Mouse (Mus musculus) left cerebral cortex, postnatal 10 days (tissue): ENCODE results near the gene Spaca6. TPM values are rescaled to one million over a fixed set of nuclear protein-coding genes. Genes with fewer than 3 reads are reported as not detected.
"Not testable (repeated sequence)": the region's sequence is repeated elsewhere in the genome, so short reads cannot be mapped to it uniquely, and the experiment has no call there.

Source experiments
- DNase-seq, 2 experiments: peaks; one replicate each; pipeline ENCODE4 v3.0.0; 2021 to 2022; ENCODE audit warnings: low spot score in 2 of 2, mixed read lengths in 1 of 2; ENCODE audit errors: extremely low spot score in 1 of 2
- intact Hi-C: fragments of 180-260 bp; cut with DNase I; formaldehyde crosslinking; loops from one replicate; pipeline ENCODE4 v1.15.1; 2025
- total RNA-seq, 2 experiments: library from RNA; stranded (reverse); gene quantifications; 2 replicates each; pipeline ENCODE4 v1.2.3; 2021

Spaca6 gene
- total RNA-seq, 2 experiments from 2014 or later, result 80.5 to 82.2 TPM

DNA sequence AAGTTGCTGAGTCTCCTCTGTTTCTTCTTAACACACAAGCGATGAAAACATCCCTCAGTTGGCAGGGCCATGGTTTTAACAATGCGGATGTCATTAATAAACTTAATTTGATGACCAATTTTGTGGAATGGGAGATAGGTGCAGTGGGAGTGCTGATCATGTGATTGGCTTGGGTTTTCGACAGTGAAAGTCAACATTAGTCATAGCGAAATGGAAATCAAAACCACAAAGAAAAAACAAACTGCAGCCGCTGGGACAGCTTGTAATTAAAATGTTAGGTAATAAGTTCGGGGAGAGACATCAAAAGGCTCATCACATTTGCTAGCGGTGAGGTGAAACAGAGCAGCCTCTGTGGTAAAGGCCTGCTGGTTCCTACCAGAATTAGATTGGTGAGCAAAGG lies 13.8 kb downstream of the Spaca6 start:
- DNase-seq, result no peak
- intact Hi-C loops, result no loop called here

DNA sequence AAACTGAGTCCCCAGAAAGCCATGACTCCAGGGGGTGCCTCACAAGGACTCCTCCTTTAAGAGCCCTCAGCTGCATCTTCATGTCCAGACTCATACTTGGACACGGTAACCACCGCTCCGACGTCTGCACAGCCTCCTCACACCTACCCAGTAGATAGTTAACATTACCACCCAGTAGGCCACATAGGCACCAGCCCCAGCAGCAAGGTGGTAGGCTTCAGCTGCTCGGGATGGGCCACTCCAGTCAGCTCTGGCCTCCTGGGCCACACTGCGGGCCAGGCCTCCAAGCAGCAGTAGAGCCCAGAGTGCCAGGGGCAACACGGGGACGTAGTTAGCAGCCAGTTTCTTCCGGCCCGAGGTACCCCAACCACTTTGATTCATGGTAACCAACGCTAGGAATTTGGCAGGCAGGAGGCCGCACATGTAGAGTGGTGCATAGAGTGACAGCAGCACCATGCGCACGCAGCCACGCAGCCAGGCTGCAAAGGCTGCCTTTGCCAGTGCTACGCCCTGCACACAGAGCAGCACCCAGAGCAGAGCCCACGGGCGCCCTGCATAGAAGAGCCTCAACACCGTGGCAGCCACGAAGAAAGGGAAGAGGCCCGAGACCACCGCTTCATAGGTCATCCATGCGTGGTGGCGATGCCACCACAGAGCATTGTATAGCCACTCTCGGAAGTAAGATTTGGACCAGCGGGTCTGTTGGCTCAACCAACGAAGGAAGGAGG lies 16.7 kb downstream of the Spaca6 start:
- no peak for DNase-seq
- intact Hi-C loops, result no loop called here

DNA sequence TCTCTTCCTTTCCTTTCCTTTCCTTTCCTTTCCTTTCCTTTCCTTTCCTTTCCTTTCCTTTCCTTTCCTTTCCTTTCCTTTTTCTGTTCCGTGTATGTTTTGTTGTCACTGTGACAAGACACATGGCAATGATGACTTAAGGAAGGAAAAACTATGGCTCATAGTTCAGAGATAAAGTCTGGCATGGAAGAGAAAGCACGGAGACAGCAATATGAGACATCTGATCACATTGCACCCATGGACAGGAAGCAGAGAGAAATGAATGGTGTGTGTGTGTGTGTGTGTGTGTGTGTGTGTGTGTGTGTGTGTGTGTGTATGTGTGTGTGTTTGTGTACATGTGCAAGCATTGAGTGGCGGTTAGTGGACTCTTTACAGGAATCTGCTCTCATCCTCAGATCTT lies 17.6 kb downstream of the Spaca6 start:
- DNase-seq, intact Hi-C loops: not testable (repeated sequence)

DNA sequence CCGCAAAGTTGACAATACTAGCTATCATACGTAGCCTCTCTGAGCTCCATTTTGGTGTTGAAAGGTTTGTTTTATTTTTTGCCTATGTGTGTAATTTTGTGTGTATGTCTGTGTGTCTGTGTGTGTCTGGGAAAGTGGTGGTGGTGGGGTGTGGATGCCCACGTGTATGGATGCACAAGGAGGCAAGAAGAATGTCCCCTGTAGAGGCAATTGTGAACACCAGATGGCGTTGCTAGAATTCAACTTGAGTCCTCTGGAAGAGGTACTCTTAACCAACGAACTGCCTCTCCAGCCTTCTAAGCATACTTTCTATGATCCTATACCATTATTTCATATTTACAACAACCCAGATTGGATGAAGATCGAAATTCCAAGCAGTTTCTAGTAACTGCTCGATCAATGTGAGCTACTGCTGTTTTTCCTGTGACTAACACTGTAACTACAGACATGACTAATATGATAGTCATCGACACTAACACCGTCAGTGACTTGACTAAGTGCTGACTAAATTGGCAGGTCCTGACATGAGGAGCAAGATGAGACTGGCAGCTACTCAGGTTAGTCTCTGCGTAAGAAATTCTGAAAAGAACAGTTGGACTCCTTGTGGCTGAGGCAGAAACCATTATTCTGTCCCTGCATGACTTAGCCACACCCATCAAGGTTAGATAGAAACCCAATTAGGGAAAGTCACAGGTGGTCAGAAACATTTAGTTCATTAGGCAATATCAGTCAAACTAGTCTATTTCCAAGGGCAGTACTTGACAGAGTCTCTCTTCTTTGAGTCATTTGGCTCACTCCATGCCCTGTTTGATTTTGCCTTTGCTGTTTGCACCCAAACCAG lies 18.4 kb downstream of the Spaca6 start:
- intact Hi-C loops, result no loop called here
- no peak for DNase-seq

DNA sequence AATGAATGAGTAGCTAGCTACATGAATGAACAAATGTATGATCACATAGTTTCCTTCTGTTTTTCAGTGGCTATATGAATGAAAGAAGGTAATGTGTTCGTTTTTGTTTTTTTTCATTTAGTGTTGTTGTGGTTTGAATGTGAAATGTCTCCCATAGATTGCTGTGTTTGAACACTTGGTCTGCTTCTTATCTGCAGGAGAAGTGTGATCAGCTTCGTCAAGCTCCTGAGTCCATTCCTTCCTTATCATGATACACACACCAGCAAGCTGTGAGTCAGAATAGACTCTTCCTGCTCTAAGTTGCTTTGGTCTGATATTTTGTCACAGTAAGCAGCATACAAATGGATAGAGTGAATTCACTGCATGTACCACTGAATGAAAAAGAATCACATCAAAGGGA lies 22.0 kb downstream of the Spaca6 start:
- intact Hi-C loops, result no loop called here
- no peak for DNase-seq

DNA sequence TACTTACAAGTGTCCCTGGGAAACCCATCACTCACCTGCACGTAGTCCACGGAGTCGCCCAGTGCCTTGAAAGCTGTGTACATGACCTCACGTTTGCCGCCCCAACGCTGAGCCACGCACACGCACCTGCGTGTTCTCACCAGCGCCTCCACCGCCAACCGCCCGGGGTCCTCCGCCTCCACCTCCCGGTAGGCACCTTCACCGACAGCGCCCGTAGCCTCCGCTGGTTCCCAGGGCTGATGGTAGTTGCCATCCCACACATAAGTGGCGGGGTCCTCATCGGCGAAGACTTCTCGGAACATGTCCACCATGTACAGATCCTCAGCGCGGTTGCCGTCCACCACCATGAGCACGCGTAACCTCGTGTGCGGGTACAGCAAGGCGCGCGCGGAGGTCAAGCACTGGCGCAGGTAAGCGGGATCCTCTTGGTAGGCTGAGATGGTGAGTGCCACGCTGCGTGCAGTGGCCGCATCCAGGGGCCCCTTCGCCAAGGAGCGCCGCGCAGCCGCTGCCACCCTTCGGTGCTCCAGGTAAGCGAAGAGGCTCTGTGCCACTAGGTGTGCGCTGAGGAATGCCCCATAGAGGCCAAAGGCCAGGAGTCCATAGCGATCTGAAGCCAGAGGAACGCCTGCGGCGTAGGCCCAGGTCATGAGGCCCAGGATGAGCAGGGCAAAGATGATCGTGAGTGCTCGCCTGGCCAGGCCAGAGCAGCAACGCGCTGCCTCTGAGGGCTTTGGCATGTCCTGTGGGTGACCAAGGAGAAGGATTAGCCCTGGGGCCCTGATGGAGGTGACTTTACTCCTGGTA lies 23.2 kb downstream of the Spaca6 start:
- peak in 1 of 2 experiments; percentile 50 for DNase-seq
- intact Hi-C loops, result no loop called here

DNA sequence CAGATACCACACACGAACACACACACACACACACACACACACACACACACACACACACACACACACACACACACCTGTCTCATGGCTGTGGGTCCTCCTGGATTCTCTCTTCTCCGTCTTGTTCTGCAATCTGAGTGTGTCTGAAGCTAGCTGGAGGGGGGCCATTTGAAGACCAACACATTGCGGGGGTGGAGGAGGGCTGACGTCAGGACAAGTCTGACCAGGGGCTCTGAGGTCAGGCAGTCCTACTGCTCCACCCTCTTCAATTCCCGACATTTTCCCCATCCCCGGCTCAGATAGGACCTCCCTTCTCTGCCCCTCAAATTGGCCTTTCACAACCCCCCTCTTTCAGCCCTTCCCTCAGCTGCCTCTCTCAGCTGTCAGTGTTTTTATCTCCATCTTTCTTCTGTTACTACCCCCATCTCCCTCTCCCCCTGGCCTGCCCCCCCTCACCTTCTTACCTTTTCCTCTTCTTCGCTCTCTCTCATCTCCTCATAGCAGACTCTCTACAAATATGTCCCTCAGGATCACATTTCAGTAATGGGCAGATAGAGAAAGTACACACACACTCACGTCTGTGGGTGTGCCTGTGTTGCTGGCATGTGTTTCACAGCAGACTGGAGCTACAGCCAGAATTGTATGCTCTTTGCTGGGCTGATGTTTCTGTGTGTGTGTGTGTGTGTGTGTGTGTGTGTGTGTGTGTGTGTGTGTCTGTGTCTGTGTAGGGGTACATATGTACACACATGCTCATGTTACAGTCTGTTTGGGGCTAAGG lies 28.3 kb downstream of the Spaca6 start, which contains the start of gene Has1:
Gene Has1 (minus strand): TSS at position 142 of the 775 bp plus-strand sequence.
- DNase-seq, result no peak
- intact Hi-C loops, result loop anchor here (5.0 kb wide), 1 partner anchor 42 kb away; no protein-coding TSS in a partner anchor

DNA sequence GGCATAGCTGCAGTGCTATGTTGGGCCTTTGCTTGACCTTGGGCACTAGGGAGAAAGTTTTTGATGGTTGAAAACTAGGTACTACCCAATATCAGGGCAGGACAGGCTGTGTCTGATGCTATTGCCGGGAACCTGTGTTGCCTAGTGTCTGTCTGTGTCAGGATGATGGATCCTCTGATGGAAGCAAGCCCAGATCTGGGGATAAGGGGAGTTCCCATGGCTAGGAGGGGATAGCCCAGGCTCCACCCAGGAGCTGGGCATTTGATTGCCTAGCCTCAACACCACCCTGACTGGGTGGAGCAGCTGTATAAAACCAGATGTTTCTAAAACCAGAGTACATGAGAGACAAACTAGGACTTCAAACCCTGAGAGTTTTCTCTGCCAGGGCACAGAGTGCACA lies 29.7 kb downstream of the Spaca6 start:
- intact Hi-C loops, result loop anchor here (5.0 kb wide), 1 partner anchor 41 kb away; no protein-coding TSS in a partner anchor
- no peak for DNase-seq

DNA sequence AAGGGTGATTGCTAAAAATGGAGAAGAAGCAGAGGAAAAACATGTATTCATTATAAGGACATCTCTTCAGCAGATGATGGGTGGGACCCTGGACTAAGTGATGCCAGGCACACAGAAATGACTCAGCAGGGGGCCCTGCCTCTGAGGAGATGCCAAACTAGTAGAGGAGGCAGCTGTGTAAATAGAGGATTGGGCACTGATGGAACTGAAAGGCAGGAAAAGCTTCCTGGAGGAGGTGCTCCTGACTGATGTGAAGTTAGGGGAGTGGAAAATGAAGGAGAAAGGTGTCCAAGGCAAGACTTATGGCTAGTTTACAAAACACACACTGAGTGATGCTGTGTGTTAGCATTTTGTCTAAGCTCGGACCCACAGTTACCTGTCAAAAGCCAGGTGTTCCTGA lies 30.5 kb downstream of the Spaca6 start:
- intact Hi-C loops, result loop anchor here (5.0 kb wide), 1 partner anchor 40 kb away; no protein-coding TSS in a partner anchor
- no peak for DNase-seq

DNA sequence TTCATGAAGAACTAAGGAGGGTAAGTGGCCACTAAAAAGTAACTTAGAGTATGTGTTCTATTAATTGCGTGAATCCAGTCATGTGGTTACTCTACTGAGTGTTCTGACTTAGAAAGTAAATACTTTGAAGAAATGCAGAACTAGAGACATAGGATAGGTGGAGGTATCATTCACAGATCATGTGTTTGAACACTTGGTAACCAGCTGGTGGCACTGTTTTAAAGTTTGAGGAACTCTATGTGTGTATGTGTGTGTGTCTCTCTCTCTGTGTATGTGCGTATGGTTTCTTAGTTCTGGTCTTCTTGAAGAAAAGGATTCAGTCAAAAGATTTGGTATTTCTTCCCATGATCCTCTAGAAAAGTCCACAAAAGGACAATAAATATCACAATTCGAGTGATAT lies 33.2 kb downstream of the Spaca6 start:
- intact Hi-C loops, result no loop called here
- DNase-seq, result no peak

DNA sequence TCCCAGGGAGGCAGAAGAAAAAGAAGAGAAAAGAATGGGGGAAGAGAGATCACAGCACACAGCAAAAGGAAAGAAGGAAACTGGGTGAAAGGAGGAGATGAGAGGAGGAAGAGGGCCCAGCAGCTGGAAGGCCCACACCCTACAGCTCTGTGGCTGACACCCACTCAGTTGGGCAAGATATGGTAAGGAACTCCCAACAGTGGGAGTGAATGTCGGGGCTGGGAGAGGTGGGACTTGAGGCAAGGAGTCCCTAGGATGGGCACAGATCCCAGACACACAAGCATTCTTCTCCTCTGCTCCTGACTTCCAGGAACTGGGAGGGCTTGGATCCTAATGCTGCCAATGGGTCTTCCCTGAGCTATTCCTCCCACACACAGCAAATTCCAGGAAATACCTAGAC lies 35.4 kb downstream of the Spaca6 start:
- intact Hi-C loops, result no loop called here
- no peak for DNase-seq

DNA sequence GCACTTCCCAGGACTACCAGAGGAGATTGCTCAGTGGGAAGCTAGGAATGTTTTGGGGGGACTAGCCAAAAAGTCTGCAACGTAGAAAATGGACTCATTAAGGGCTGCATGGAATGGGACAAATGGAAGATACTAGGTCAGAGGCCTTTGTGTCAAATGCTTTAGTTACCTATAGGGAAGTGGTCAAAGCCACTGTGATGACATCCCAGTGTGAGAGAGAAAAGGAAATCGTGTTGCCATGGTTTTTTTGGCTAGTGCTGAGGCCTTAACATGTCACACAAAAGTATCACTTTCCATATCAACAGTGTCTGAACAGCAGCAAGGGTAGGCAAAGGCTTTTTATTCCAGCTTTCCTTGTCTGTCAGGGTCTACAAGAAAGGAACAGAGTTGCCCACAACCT lies 38.2 kb downstream of the Spaca6 start:
- DNase-seq, result no peak
- intact Hi-C loops, result no loop called here

DNA sequence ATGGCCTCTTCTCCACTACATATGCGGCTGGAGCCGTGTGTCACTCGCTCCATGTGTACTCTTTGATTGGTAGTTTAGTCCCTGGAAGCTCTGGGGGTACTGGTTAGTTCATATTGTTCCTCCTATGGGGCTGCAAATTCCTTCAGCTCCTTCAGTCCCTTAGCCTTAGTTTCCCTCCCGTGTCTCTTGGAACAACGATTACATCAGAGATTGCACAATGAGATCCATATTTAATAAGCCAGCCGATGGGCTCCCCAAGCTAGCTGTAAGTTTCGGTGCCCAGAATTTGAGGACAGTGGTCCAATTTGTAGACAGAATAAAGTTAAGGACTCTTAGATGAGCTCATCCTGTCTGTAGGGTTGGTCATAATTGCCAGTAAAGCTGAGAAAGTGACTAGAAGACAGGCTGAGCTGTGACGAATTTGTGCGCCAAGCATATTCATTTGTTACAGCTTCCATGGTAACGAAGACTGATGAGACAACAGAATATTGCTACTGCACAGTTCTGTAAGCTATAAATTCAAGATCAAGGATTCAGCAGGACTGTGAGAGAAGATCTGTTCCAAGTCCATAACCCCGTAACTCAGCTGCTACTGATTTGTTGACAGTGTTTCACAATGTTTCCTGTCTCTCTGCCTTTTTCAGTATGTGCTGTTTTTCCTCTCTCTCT lies 40.0 kb downstream of the Spaca6 start:
- no peak for DNase-seq
- intact Hi-C loops, result no loop called here

DNA sequence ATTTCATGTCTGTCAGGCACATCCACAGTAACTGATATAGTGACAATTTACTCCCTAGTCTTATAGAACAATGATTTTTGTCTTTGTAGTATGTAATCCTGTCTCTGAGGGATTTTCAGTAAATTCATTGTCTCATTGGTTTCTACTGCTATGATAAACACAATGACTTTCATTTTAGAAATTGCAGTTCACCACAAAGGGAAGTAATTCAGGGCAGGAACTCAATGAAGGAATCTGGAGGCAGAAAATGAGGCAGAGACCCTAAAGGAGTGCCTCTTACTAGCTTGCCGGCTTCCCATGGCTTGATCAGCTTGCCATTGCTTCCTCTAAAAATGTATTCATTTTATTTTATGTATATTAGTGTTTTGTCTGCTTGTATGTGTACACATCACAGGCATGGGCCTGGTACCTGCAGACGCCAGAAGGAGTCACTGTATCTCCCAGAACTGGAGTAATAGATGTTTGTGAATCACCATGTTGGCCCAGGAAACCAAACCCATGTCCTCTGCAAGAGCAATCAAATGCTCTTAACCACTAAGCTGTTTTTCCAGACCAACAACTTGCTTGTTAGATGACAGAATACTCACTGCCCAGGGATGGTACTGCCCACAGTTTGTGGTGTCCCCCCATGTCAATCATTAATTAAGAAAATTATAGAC lies 44.1 kb downstream of the Spaca6 start:
- DNase-seq, result no peak
- intact Hi-C loops, result no loop called here

DNA sequence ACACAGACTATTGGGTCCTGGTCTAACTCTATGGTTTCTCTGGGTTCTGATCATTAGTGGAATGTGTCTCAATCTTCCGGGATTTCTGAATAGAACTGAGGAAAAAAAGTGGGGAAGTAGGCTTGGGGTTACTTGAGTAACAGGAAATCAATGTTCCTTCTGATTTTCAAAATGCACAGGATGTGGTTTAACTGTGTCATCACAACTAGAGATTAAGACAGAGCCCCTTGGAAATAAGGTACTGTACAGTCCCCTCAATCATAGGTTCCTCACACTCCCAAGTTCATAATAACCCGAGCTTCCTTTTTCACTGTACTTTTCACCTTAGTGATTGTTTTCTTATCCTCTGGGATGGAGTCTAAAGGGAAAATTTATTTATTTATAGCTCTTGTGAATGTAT lies 44.7 kb downstream of the Spaca6 start:
- intact Hi-C loops, result no loop called here
- DNase-seq, result no peak

DNA sequence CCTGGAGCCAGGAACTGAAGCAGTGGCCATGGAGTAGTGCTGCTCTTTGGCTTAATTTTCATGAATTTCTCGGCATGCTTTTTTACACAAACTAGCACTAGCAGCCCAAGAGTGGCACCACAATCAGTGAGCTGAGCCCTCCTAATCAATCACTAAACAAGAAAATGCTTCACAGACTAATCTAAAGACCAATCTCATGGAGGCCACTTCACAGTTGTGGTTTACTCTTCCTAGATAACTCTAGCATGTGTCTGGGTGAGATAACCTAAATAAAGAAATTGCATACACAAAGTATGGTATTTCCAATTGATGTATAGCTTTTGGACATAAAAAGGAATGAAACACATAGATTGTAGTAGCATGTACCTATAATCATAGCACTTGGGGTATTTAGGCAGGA lies 52.4 kb downstream of the Spaca6 start:
- DNase-seq, result no peak
- intact Hi-C loops, result no loop called here

DNA sequence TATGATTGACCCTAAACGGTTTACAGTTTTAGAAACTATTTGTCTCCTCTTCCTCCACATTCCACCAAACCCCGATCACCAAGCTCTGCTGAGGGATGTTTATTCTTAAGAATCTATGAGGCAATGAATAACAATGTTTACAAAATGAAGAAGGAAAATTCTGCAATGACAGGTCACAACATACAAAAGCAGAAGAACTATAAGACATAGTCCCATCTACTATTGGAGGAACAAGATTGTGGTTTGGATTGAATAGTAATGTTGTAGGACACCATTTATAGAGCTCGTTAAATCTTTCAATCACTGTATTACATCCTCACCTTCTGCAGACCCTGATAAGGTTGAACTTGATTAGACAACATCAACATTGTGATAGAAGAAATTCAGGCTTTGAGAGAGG lies 55.7 kb downstream of the Spaca6 start:
- intact Hi-C loops, result no loop called here
- no peak for DNase-seq

DNA sequence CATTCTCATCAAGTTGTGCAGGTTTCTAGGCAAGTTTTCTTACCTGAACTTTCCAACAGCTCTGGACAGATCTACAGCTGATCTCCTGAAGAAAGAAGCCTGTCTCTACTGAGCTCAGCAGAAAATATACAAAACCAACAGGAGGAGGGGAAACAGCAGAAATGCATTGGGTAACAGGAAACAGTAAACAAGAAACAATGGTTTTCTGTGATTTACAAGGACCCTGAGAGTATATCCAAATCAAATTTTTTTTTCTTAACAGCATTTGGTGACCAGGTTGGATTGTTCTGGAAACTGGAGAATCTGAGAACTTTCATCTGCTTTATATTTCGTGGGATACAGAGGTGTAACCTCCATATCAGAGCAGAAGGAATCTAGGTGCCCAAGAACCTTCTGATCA lies 56.9 kb downstream of the Spaca6 start, which contains the start of gene Fpr1:
Gene Fpr1 (minus strand): TSS at position 101 of the 400 bp plus-strand sequence.
- DNase-seq, result no peak
- intact Hi-C loops, result no loop called here
